Mouse (Mus musculus): Measurements from ENCODE around the gene Prss44.

- no peak for TF ChIP-seq CTCF (IDR thresholded peaks at IDR 0.05; ENCODE audit: borderline replicate concordance, insufficient read depth, low read depth, low read length)
- no peak for TF ChIP-seq POLR2A (IDR thresholded peaks at IDR 0.05; ENCODE audit: borderline replicate concordance, insufficient read depth, low read length)
These were observed 30.2 kb upstream of the Prss44 start for GRCm38 (mm10) chr9:110783611-110784010.

Measured in cerebellum, adult 2 months (tissue).